Mouse (Mus musculus): Measurements from ENCODE around the gene Wnt2b. TPM values are rescaled to one million over a fixed set of nuclear protein-coding genes. Genes with fewer than 3 reads are reported as not detected.

Gene Wnt2b
- polyA plus RNA-seq, 1 experiment, result 0.25 TPM

DNA sequence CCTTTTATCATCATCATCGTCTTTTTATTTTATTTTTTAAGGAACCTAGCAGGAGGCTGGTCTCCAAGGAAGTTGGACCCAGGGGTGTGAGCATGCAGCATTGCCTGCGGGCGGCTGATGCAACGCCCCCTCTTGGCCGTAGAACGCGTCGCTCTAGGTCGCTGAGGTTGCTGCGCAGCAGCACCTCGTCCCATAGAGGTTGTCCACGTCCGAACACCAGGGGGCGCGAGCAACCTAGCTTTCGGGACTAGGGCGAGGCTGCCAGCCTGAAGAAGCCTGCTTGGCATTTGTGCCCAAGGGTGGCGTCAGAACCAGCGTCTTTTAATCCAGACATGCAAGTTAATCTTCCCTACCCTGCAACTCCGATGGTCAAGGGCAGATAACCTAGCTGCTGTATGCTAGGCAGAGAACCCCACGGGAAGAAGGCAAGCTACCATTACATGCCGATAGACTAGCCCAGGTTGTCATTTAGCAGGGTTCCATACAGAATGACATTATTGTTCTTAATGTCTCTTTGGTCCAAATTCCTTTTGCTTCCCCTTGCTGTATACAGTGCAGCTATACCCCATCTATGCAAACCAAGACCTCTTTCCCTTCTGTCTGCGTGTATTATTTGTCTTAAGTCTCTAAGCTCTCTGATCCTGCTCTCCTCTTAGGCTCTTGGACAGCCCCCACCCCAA lies 31.1 kb upstream of the Wnt2b start:
- 13% methylated on average over 23 of the region's 23 CpGs for WGBS
- H3K27me3 ChIP-seq (ENCODE audit: control insufficient read depth, insufficient read depth, low read length), result no peaks in the 10 kb centered on the region; the same call in 1 of the 2 replicates
- H3K36me3 ChIP-seq (ENCODE audit: control insufficient read depth, insufficient read depth, low read length), result no peaks in the 10 kb centered on the region
- H3K4me3 ChIP-seq (ENCODE audit: extremely low read depth, insufficient read depth, insufficient read length), result no peak overlapping the region
- no peaks in the 10 kb centered on the region for H3K4me1 ChIP-seq (ENCODE audit: control insufficient read depth, insufficient read depth, insufficient read length)
- TF ChIP-seq POLR2A (IDR thresholded peaks at IDR 0.05; ENCODE audit: low read depth, low read length), result no peak
- peak; percentile 79 for TF ChIP-seq CTCF (IDR thresholded peaks at IDR 0.05; ENCODE audit: extremely low read depth, insufficient read depth, insufficient read length, insufficient replicate concordance)
- peak; percentile 31 to 74 for DNase-seq (ENCODE audit: low read depth in 1 of 2, low spot score in 2 of 2)
- no peak overlapping the region for H3K27ac ChIP-seq (ENCODE audit: insufficient read depth, low read length)

DNA sequence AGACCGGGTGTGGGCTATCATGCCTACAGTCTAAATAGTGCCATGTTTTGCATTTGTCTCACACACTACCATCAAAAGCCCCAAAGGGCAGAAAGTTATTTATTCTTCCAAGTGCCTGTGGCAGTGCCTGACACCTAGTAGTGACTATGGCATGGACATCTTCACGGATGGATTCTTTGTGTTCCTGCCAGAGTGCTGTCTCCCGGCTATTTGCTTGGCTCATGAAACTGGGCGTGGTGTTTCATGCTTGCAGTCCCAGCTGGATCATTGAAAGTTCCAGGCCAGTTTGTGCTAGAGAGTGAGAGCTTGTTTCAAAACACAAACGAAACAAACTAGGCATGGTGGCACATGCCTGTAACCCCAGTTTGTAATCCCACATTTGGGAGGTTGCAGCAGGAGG lies 30.0 kb upstream of the Wnt2b start:
- Histone ChIP-seq H3K27me3 (ENCODE audit: control insufficient read depth, insufficient read depth, low read length) (no peaks in the 10 kb centered on the region; the same call in 1 of the 2 replicates), H3K27ac (ENCODE audit: insufficient read depth, low read length) (no peak overlapping the region), H3K4me1 (ENCODE audit: control insufficient read depth, insufficient read depth, insufficient read length) (no peaks in the 10 kb centered on the region), H3K4me3 (ENCODE audit: extremely low read depth, insufficient read depth, insufficient read length) (no peak overlapping the region), H3K36me3 (ENCODE audit: control insufficient read depth, insufficient read depth, low read length) (no peaks in the 10 kb centered on the region)
- WGBS, result 85% methylated on average over 5 of the region's 5 CpGs
- no peak for TF ChIP-seq POLR2A (IDR thresholded peaks at IDR 0.05; ENCODE audit: low read depth, low read length)
- no peak for TF ChIP-seq CTCF (IDR thresholded peaks at IDR 0.05; ENCODE audit: extremely low read depth, insufficient read depth, insufficient read length, insufficient replicate concordance)
- DNase-seq (ENCODE audit: low read depth in 1 of 2, low spot score in 2 of 2), result no peak

DNA sequence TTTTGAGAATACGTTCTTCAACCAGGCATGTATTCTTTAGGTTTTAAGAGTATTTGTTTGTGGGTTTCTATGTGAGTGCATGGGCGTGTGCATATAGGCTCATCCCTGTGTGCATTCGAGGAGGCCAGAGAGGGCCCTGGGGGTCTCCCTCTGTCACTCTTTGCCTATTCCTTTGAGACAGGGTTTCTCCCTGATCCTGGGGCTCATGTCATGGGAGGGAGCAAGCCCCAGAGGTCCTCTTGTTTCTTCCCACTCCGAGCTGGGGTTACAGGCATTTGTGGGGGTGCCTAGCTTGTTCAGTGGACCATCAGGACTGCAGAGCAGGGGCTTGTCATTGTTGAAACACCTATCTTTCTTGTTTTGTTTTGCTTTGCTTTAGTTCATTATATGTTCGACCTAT lies 26.2 kb upstream of the Wnt2b start:
- Histone ChIP-seq H3K4me1 (ENCODE audit: control insufficient read depth, insufficient read depth, insufficient read length) (no peaks in the 10 kb centered on the region), H3K36me3 (ENCODE audit: control insufficient read depth, insufficient read depth, low read length) (no peaks in the 10 kb centered on the region), H3K27me3 (ENCODE audit: control insufficient read depth, insufficient read depth, low read length) (no peaks in the 10 kb centered on the region; the same call in 1 of the 2 replicates), H3K4me3 (ENCODE audit: extremely low read depth, insufficient read depth, insufficient read length) (no peak overlapping the region), H3K27ac (ENCODE audit: insufficient read depth, low read length) (no peak overlapping the region)
- TF ChIP-seq POLR2A (IDR thresholded peaks at IDR 0.05; ENCODE audit: low read depth, low read length), result no peak
- TF ChIP-seq CTCF (IDR thresholded peaks at IDR 0.05; ENCODE audit: extremely low read depth, insufficient read depth, insufficient read length, insufficient replicate concordance), result no peak
- DNase-seq (ENCODE audit: low read depth in 1 of 2, low spot score in 2 of 2), result no peak
- 85% methylated on average over 5 of the region's 5 CpGs for WGBS

DNA sequence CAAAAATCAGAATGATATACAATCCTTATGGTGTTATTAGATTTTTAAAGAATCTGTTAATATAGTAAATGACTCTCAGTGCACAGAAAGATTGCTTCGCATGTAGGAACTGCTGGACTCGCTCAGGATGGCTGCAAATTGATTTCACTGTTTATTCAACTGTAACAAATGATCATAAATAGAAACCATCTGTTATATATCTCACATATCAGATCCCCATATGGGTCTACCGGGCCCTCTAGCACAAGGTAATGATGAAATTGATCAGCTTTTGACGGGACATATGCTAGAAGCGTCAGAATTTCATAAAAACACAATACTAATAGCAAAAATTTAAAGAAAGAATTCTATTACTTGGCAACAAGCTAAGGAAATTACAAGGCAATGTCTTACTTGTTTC lies 18.0 kb upstream of the Wnt2b start:
- no peaks in the 10 kb centered on the region for H3K4me1 ChIP-seq (ENCODE audit: control insufficient read depth, insufficient read depth, insufficient read length)
- TF ChIP-seq POLR2A (IDR thresholded peaks at IDR 0.05; ENCODE audit: low read depth, low read length) (no peak), CTCF (IDR thresholded peaks at IDR 0.05; ENCODE audit: extremely low read depth, insufficient read depth, insufficient read length, insufficient replicate concordance) (no peak)
- H3K27me3 ChIP-seq (ENCODE audit: control insufficient read depth, insufficient read depth, low read length), result no peaks in the 10 kb centered on the region
- WGBS, result 86% methylated on average over 5 of the region's 5 CpGs
- H3K4me3 ChIP-seq (ENCODE audit: extremely low read depth, insufficient read depth, insufficient read length), result no peak overlapping the region
- H3K27ac ChIP-seq (ENCODE audit: insufficient read depth, low read length), result no peak overlapping the region
- H3K36me3 ChIP-seq (ENCODE audit: control insufficient read depth, insufficient read depth, low read length), result no peaks in the 10 kb centered on the region
- DNase-seq (ENCODE audit: low read depth in 1 of 2, low spot score in 2 of 2), result no peak

DNA sequence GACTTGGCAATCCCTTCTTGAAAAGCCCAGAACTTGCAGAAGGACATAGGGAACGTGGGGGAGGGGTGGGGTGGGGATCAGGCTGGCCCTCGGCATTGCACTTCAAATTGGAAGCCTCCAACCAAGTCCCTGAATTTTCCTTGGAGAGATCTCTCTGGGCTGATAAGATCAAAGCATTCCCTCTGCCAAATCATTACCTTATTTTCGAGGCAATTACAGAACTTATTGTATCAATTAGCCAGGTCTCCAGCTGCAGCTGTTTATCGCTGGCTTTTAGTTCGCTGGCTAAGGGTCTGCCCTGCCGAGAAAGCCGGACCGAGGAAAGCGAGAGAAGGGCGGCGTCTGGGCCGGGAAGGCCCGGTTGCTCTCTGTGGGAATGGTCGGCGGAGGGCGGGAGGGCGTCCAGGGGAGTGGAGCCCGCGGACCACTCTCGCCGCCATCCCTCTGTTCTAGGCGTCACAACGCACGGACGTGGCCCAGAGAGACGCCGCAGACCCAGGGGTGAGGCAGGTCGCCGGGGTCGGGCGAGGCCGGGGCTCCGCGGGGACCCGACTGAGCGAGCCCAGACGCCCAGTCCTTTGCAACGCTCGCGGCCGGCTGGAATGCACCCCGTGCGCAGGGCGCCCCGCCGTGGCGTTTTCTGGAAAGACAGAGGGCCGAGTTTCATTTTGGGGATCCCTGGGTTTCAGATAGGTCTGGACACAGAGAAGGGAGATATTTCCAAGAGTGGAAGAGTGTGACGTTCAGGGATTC lies 6.0 kb upstream of the Wnt2b start:
- TF ChIP-seq POLR2A (IDR thresholded peaks at IDR 0.05; ENCODE audit: low read depth, low read length) (no peak), CTCF (IDR thresholded peaks at IDR 0.05; ENCODE audit: extremely low read depth, insufficient read depth, insufficient read length, insufficient replicate concordance) (peak; percentile 53; the same call in 1 of the 2 replicates)
- Histone ChIP-seq H3K27me3 (ENCODE audit: control insufficient read depth, insufficient read depth, low read length) (peaks cover 2% of the 10 kb centered on the region; the same call in 1 of the 2 replicates), H3K4me1 (ENCODE audit: control insufficient read depth, insufficient read depth, insufficient read length) (peaks cover 5% of the 10 kb centered on the region; the same call in 1 of the 2 replicates), H3K27ac (ENCODE audit: insufficient read depth, low read length) (no peak overlapping the region), H3K4me3 (ENCODE audit: extremely low read depth, insufficient read depth, insufficient read length) (peak overlapping the region; percentile 57), H3K36me3 (ENCODE audit: control insufficient read depth, insufficient read depth, low read length) (no peaks in the 10 kb centered on the region)
- 4% methylated on average over 49 of the region's 49 CpGs for WGBS
- DNase-seq (ENCODE audit: low read depth in 1 of 2, low spot score in 2 of 2), result peak in 1 of 2 experiments; percentile 59

DNA sequence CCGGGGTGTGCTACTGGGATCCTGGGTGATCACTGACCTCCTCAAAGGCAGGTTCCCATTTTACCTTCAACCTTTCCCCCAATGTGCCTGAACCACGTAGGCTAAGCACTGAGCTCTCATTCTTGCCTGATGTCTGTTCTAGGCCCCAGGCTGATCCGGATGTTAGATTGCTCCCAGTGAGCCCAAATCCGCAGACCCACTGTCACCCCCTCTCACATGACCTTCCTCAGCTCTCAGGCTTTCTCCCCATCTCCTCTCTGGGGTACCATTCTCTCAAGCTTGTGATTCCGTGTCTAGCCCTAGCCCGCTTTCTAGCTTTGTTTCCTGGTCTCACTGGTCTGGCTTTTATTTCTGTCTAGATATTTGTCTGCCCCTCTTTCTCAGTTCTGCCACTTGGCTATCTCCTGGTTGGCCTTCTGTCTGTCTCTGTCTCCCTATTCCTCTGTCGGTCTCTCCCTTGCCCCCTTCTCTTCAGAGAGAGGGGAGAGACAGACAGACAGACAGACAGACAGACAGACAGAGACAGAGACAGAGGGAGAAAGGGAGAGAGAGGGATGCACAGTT lies 4.4 kb upstream of the Wnt2b start:
- peaks cover 14% of the 10 kb centered on the region for H3K27me3 ChIP-seq (ENCODE audit: control insufficient read depth, insufficient read depth, low read length)
- no peak for TF ChIP-seq CTCF (IDR thresholded peaks at IDR 0.05; ENCODE audit: extremely low read depth, insufficient read depth, insufficient read length, insufficient replicate concordance)
- TF ChIP-seq POLR2A (IDR thresholded peaks at IDR 0.05; ENCODE audit: low read depth, low read length), result no peak
- H3K4me3 ChIP-seq (ENCODE audit: extremely low read depth, insufficient read depth, insufficient read length), result no peak overlapping the region
- no peak for DNase-seq (ENCODE audit: low read depth in 1 of 2, low spot score in 2 of 2)
- H3K27ac ChIP-seq (ENCODE audit: insufficient read depth, low read length), result no peak overlapping the region
- WGBS, result 85% methylated on average over 7 of the region's 7 CpGs
- no peaks in the 10 kb centered on the region for H3K36me3 ChIP-seq (ENCODE audit: control insufficient read depth, insufficient read depth, low read length)
- peaks cover 19% of the 10 kb centered on the region for H3K4me1 ChIP-seq (ENCODE audit: control insufficient read depth, insufficient read depth, insufficient read length)
